Comparison of ENCODE assay signal across 9 mouse cellular contexts in the genomic region with DNA sequence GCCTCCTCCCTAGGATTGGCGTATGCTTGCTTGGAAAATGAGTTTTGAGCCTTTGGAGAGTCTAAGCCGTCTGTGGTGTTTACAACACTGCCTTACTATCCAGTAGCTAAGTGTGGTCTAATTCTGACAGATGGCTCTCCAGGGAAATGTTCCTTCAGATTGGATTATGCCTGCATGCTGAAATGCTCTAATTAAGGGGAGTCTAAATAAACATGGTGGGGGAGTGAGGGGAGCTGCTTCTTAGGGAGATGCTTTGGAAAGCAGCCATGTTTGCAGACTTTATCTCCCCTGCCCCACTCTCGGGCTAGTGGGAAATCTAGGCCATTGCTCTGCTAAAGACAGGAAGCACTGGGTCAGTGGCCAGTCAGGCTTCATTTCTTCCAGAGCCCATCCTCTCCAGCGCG.
A peak's percentile ranks its signal among the peaks of the same experiment; 100 is the strongest.
DNase-seq lines count a peak whose midpoint lies in the region; ATAC-seq and TF ChIP-seq lines count a peak whose summit lies in the region.
"Had no signal": no experiment of that assay in that cellular context is flagged by ENCODE, and none has a peak within 500 bp of the region (broad histone marks: within the 10 kb centered on the region; RNA-seq: fewer than 3 reads in every experiment).

No protein-coding gene starts in this region.

- ATAC-seq in midbrain, embryonic 13.5 days = peak; percentile 62
- ATAC-seq in hindbrain, embryonic 16.5 days = peak; percentile 91

- no peaks in the 10 kb centered on the region for H3K27me3 ChIP-seq in heart, adult 2 months (ENCODE audit: control insufficient read depth, insufficient read depth, low read length)
- H3K27me3 ChIP-seq in midbrain, embryonic 13.5 days = no peaks in the 10 kb centered on the region
- no peaks in the 10 kb centered on the region for H3K27me3 ChIP-seq in midbrain, embryonic 10.5 days (ENCODE audit: low read depth, poor library complexity, severe bottlenecking)
- no peaks in the 10 kb centered on the region for H3K27me3 ChIP-seq in hindbrain, embryonic 16.5 days (replicated peaks; ENCODE audit: control insufficient read depth, insufficient read depth, low read length)
- H3K27me3 ChIP-seq: embryonic facial prominence, embryonic 12.5 days had no signal

- no peak for TF ChIP-seq CTCF in heart, adult 2 months (IDR thresholded peaks at IDR 0.05)

- H3K4me2 ChIP-seq in midbrain, embryonic 13.5 days (replicated peaks) = no peak overlapping the region
- H3K4me2 ChIP-seq in hindbrain, embryonic 16.5 days (ENCODE audit: low read length) = no peak overlapping the region
- H3K4me2 ChIP-seq: embryonic facial prominence, embryonic 12.5 days had no signal

- H3K9me3 ChIP-seq in midbrain, embryonic 13.5 days = no peaks in the 10 kb centered on the region
- no peaks in the 10 kb centered on the region for H3K9me3 ChIP-seq in midbrain, embryonic 10.5 days (replicated peaks)
- H3K9me3 ChIP-seq in hindbrain, embryonic 16.5 days (ENCODE audit: control insufficient read depth, low read length) = no peaks in the 10 kb centered on the region
- H3K9me3 ChIP-seq: embryonic facial prominence, embryonic 12.5 days had no signal

- no peak overlapping the region for H3K27ac ChIP-seq in heart, adult 2 months
- H3K27ac ChIP-seq in midbrain, embryonic 13.5 days = no peak overlapping the region
- no peak overlapping the region for H3K27ac ChIP-seq in midbrain, embryonic 10.5 days (replicated peaks)
- peak overlapping the region; percentile 9 for H3K27ac ChIP-seq in hindbrain, embryonic 16.5 days (ENCODE audit: low read depth, low read length)
- H3K27ac ChIP-seq: embryonic facial prominence, embryonic 12.5 days had no signal

- intact Hi-C loops in heart, postnatal 10 days (cut with DNase I) = no loop called here
- intact Hi-C loops in heart, adult 2 months (cut with DNase I) = no loop called here

- no peaks in the 10 kb centered on the region for H3K4me1 ChIP-seq in heart, adult 2 months (ENCODE audit: control insufficient read depth, insufficient read depth, low read length)
- no peaks in the 10 kb centered on the region for H3K4me1 ChIP-seq in midbrain, embryonic 13.5 days (replicated peaks)
- H3K4me1 ChIP-seq in midbrain, embryonic 10.5 days = no peaks in the 10 kb centered on the region
- no peaks in the 10 kb centered on the region; the same call in 1 of the 2 replicates for H3K4me1 ChIP-seq in hindbrain, embryonic 16.5 days (ENCODE audit: control insufficient read depth, insufficient read depth, low read depth, low read length)
- H3K4me1 ChIP-seq: embryonic facial prominence, embryonic 12.5 days had no signal

- no peaks in the 10 kb centered on the region for H3K79me2 ChIP-seq in heart, adult 2 months (replicated peaks; ENCODE audit: control insufficient read depth, insufficient read depth, low read length)

- WGBS in heart, adult 2 months = 36% methylated on average over 5 of the region's 5 CpGs
- WGBS in midbrain, embryonic 13.5 days = 65% methylated on average over 5 of the region's 5 CpGs
- 72% methylated on average over 5 of the region's 5 CpGs for WGBS in midbrain, embryonic 10.5 days
- 46% methylated on average over 5 of the region's 5 CpGs for WGBS in hindbrain, embryonic 16.5 days

- DNase-seq in heart, postnatal 10 days = peak; percentile 2 to 9
- no peak for DNase-seq in heart, adult 2 months
- no peak for DNase-seq in midbrain, embryonic 10.5 days (ENCODE audit: low spot score)
- DNase-seq in retina, embryonic 14.5 days (ENCODE audit: low spot score) = peak; percentile 60
- DNase-seq in spleen, postnatal 14 days (ENCODE audit: low spot score in 2 of 2) = no peak
- no peak for DNase-seq in c-Kit-positive CD71-positive TER-119-positive erythroid progenitor cells, embryonic 14.5 days (ENCODE audit: low spot score)

- no peak overlapping the region for H3K4me3 ChIP-seq in heart, adult 2 months
- H3K4me3 ChIP-seq in midbrain, embryonic 13.5 days (replicated peaks) = no peak overlapping the region
- no peak overlapping the region for H3K4me3 ChIP-seq in midbrain, embryonic 10.5 days
- H3K4me3 ChIP-seq in hindbrain, embryonic 16.5 days (ENCODE audit: low read length) = no peak overlapping the region
- H3K4me3 ChIP-seq: embryonic facial prominence, embryonic 12.5 days had no signal

- no peak for TF ChIP-seq POLR2A in heart, adult 2 months (IDR thresholded peaks at IDR 0.05; ENCODE audit: insufficient read depth, low read depth, low read length)

- no peak for TF ChIP-seq EP300 in heart, adult 2 months (IDR thresholded peaks at IDR 0.05; ENCODE audit: insufficient read depth, low read depth, low read length)

- H3K9ac ChIP-seq in heart, adult 2 months (ENCODE audit: low read depth, low read length) = no peak overlapping the region
- no peak overlapping the region for H3K9ac ChIP-seq in midbrain, embryonic 13.5 days (replicated peaks)
- H3K9ac ChIP-seq in hindbrain, embryonic 16.5 days (ENCODE audit: low read depth, low read length) = no peak overlapping the region
- H3K9ac ChIP-seq: embryonic facial prominence, embryonic 12.5 days had no signal

- no peaks in the 10 kb centered on the region for H3K36me3 ChIP-seq in heart, adult 2 months (ENCODE audit: control insufficient read depth, insufficient read depth, low read length)
- H3K36me3 ChIP-seq in midbrain, embryonic 13.5 days = no peaks in the 10 kb centered on the region
- H3K36me3 ChIP-seq in midbrain, embryonic 10.5 days = no peaks in the 10 kb centered on the region
- H3K36me3 ChIP-seq in hindbrain, embryonic 16.5 days (ENCODE audit: control insufficient read depth, insufficient read depth, low read length) = no peaks in the 10 kb centered on the region
- H3K36me3 ChIP-seq: embryonic facial prominence, embryonic 12.5 days had no signal

Comparison
In these comparisons a context has a peak if more than half of its experiments do, and no peak if none do; other contexts are left out.
1. DNase-seq: peak in heart, postnatal 10 days (2 of 2) and retina, embryonic 14.5 days (single experiment); none in heart, adult 2 months (0 of 2), midbrain, embryonic 10.5 days (single experiment), spleen, postnatal 14 days (0 of 2) and c-Kit-positive CD71-positive TER-119-positive erythroid progenitor cells, embryonic 14.5 days (single experiment).